Mouse (Mus musculus) heart, embryonic 11.5 days (tissue): ENCODE measurements around the gene Tnr. TPM values are rescaled to one million over a fixed set of nuclear protein-coding genes. Genes with fewer than 3 reads are reported as not detected.

Experiments
- ATAC-seq: fragments of 200-750 bp; cut with Nextera tagmentation; replicated peaks from 2 replicates; pipeline ENCODE4 v1.8.0; 2017; ENCODE audit warnings: moderate library complexity; ENCODE audit not compliant: insufficient number of reproducible peaks, low FRiP score, low TSS enrichment
- H3K27ac ChIP-seq: fragments of 300-500 bp; sonication (generic); 2 replicates; pipeline ENCODE4 v1.5.1; 2014; ENCODE audit warnings: mild to moderate bottlenecking, low read depth, low read length
- H3K27me3 ChIP-seq: fragments of 300-500 bp; sonication (generic); 2 replicates; pipeline ENCODE4 v1.6.1; 2014; ENCODE audit warnings: mild to moderate bottlenecking, low read length, mixed read lengths; ENCODE audit not compliant: control insufficient read depth, insufficient read depth
- H3K36me3 ChIP-seq: fragments of 300-500 bp; sonication (generic); 2 replicates; pipeline ENCODE4 v1.6.1; 2014; ENCODE audit warnings: mild to moderate bottlenecking, low read length, moderate library complexity, mixed read lengths; ENCODE audit not compliant: control insufficient read depth, insufficient read depth
- H3K4me1 ChIP-seq: fragments of 300-500 bp; sonication (generic); 2 replicates; pipeline ENCODE4 v1.6.1; 2014; ENCODE audit warnings: low read length; ENCODE audit not compliant: control insufficient read depth, insufficient read depth
- H3K4me2 ChIP-seq: fragments of 300-500 bp; sonication (generic); 2 replicates; pipeline ENCODE4 v1.6.1; 2014; ENCODE audit warnings: mild to moderate bottlenecking, moderate library complexity
- H3K4me3 ChIP-seq: fragments of 300-500 bp; sonication (generic); 2 replicates; pipeline ENCODE4 v1.5.1; 2014; ENCODE audit warnings: low read depth, low read length
- H3K9ac ChIP-seq: fragments of 300-500 bp; sonication (generic); 2 replicates; pipeline ENCODE4 v1.6.1; 2014; ENCODE audit warnings: mild to moderate bottlenecking, low read depth, low read length, moderate library complexity
- H3K9me3 ChIP-seq: fragments of 300-500 bp; sonication (generic); replicated peaks from 2 replicates; pipeline ENCODE4 v1.6.1; 2016; ENCODE audit warnings: low read length; ENCODE audit not compliant: control insufficient read depth
- WGBS: fragments of 180-500 bp; shearing (Covaris S2); extraction: QIAGEN DNeasy Blood & Tissue Kit; methylation state at CpG from one replicate; pipeline ENCODE4 v1.1.7; 2014; ENCODE audit not compliant: insufficient replicate concordance; 5-methylcytosine and 5-hydroxymethylcytosine counted together
- polyA plus RNA-seq: library from polyadenylated mRNA; unstranded; fragments of >200 nt; fragmentation: Nextera tagmentation; extraction: Ambion mirVana; gene quantifications from 2 replicates; pipeline ENCODE4 v1.2.1, GENCODE M21; 2014

The Tnr gene
- polyA plus RNA-seq, 1 experiment from 2014 or later = 0.33 TPM

DNA sequence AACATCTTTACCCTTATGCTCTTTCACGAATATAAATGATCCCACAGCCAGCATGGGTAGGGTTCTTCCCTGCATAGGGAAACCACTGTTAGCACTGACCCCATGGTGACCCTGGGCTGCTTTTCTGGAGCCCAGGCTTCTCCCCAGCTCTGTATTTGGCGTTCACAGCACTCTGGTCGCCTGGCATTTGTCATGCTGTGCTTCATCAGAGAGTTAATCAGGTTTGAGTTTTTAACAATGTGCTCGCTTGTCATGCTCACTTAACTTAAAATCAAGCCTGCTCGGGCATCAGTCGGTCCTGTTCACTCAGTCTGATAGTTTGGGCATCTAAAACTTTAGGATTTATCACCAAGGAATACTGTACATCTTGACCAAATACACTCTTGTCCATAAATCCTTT, 227.3 kb downstream of the Tnr start:
- no peak overlapping the region for H3K27ac ChIP-seq
- no peak overlapping the region for H3K4me2 ChIP-seq
- H3K4me1 ChIP-seq = no peaks in the 10 kb centered on the region
- H3K9me3 ChIP-seq = no peaks in the 10 kb centered on the region
- 35% methylated on average over 6 of the region's 6 CpGs for WGBS
- H3K36me3 ChIP-seq = no peaks in the 10 kb centered on the region
- no peak overlapping the region for H3K4me3 ChIP-seq
- no peaks in the 10 kb centered on the region for H3K27me3 ChIP-seq
- H3K9ac ChIP-seq = no peak overlapping the region
- ATAC-seq = no peak

DNA sequence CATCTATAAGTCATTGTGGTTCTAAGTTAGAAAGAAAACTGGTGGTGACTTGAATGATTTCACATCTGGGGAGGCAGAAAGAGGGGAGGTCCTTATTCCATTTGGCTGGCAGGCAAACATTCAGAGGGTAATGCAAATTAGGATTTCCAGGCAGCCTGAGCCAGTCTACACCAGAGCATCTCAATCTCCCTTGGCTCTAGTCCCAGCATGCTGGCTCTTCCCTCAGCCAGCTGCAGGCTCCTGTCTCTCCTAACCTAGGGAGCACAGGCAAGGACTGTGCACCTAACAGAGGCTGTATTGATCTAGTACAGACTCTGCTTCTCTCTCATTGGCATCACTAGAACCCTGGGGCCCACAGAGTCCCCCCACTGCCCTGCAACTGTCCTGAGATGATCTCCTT, 237.4 kb downstream of the Tnr start:
- no peak for ATAC-seq

GRCm38 (mm10) chr1:159763901-159764300, 240.3 kb downstream of the Tnr start:
- H3K4me2 ChIP-seq = no peak overlapping the region

More for the DNA sequence above, 237.4 kb downstream of the Tnr start:
- Histone ChIP-seq H3K4me3 (no peak overlapping the region), H3K4me2 (no peak overlapping the region), H3K4me1 (no peaks in the 10 kb centered on the region), H3K36me3 (no peaks in the 10 kb centered on the region), H3K9me3 (no peaks in the 10 kb centered on the region), H3K9ac (no peak overlapping the region), H3K27me3 (no peaks in the 10 kb centered on the region), H3K27ac (no peak overlapping the region)

DNA sequence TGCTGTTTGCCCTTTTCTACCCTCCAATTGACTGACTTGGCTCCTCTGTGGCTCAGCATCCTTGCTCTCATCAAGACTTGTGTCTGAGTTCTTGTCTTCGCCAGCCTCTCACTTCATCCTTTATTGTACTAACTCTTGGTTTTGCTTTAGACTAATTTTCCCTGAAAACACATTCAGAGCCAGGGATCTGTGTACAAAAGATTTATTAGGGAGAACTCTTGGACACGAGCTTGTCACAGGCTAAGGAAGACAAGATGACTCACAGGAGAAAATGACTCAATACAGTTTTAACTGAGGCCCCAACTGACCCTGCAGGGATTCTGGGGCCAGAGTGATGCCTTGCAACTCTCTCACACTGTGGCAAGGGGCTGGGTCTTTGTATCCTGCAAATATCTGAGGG, 241.3 kb downstream of the Tnr start:
- Histone ChIP-seq H3K9ac (no peak overlapping the region), H3K27ac (no peak overlapping the region), H3K4me1 (no peaks in the 10 kb centered on the region), H3K4me3 (no peak overlapping the region), H3K36me3 (no peaks in the 10 kb centered on the region), H3K27me3 (no peaks in the 10 kb centered on the region), H3K4me2 (no peak overlapping the region), H3K9me3 (no peaks in the 10 kb centered on the region)
- 63% methylated on average over 2 of the region's 2 CpGs for WGBS
- no peak for ATAC-seq

More at GRCm38 (mm10) chr1:159763901-159764300, 240.3 kb downstream of the Tnr start:
- 80% methylated on average over 2 of the region's 2 CpGs for WGBS
- H3K9me3 ChIP-seq = no peaks in the 10 kb centered on the region
- no peaks in the 10 kb centered on the region for H3K36me3 ChIP-seq
- no peak overlapping the region for H3K9ac ChIP-seq
- no peak overlapping the region for H3K4me3 ChIP-seq
- no peak for ATAC-seq
- no peaks in the 10 kb centered on the region for H3K4me1 ChIP-seq
- no peak overlapping the region for H3K27ac ChIP-seq
- no peaks in the 10 kb centered on the region for H3K27me3 ChIP-seq

- no peak overlapping the region for H3K27ac ChIP-seq
- no peaks in the 10 kb centered on the region for H3K9me3 ChIP-seq
- H3K9ac ChIP-seq = no peak overlapping the region
- WGBS = 76% methylated on average over 6 of the region's 6 CpGs
- ATAC-seq = no peak
- H3K4me1 ChIP-seq = no peaks in the 10 kb centered on the region
- no peak overlapping the region for H3K4me3 ChIP-seq
- H3K36me3 ChIP-seq = no peaks in the 10 kb centered on the region
- no peak overlapping the region for H3K4me2 ChIP-seq
- H3K27me3 ChIP-seq = no peaks in the 10 kb centered on the region
Observed at GRCm38 (mm10) chr1:159769948-159770347, 246.4 kb downstream of the Tnr start.

DNA sequence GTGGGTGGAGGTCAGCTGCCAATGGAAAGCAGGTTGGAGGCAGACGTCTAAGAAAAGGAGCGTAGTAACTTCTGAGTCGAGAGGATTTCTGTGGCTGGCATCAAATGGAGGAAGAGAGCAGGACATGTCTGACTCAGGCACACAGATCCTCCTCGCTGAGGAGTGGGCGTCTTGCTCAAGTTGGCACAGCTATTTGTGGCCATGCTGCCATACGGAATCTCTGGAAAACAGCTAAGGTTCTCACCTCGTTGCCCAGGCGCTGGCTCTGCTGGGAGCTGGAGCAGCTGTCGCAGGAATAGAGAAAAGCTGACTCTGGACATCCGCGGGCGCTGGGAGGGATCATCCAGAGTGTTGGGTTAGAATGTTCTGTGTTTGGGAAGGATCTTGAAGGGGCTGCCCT, 250.1 kb downstream of the Tnr start:
- Histone ChIP-seq H3K4me1 (no peaks in the 10 kb centered on the region), H3K27me3 (no peaks in the 10 kb centered on the region), H3K4me3 (no peak overlapping the region), H3K4me2 (no peak overlapping the region), H3K36me3 (no peaks in the 10 kb centered on the region), H3K27ac (no peak overlapping the region), H3K9ac (no peak overlapping the region), H3K9me3 (no peaks in the 10 kb centered on the region)
- no peak for ATAC-seq
- WGBS = 69% methylated on average over 12 of the region's 12 CpGs

DNA sequence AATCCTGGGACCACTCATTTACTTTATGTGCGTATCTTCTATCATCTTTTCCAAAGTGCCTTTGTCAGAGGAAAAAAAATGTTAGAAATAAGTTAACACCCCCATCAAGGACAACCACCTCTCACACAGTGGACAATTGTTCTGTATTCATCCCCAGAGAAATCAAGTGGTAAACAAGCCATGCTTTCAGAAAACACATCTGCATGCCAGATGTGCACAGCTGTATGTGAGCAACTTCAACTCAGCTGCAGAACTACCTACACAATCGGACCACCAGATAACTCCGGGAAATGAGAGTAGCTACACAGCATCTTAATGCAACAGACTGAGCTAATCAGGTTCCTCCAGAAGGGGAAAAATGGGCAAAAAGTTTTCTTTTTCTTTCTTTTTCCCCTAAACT, 251.6 kb downstream of the Tnr start:
- ATAC-seq = no peak
- H3K4me3 ChIP-seq = no peak overlapping the region
- H3K9me3 ChIP-seq = no peaks in the 10 kb centered on the region
- no peaks in the 10 kb centered on the region for H3K4me1 ChIP-seq
- no peak overlapping the region for H3K4me2 ChIP-seq
- no peaks in the 10 kb centered on the region for H3K27me3 ChIP-seq
- no peak overlapping the region for H3K27ac ChIP-seq
- H3K36me3 ChIP-seq = no peaks in the 10 kb centered on the region
- WGBS = 75% methylated on average over 3 of the region's 3 CpGs
- H3K9ac ChIP-seq = no peak overlapping the region

DNA sequence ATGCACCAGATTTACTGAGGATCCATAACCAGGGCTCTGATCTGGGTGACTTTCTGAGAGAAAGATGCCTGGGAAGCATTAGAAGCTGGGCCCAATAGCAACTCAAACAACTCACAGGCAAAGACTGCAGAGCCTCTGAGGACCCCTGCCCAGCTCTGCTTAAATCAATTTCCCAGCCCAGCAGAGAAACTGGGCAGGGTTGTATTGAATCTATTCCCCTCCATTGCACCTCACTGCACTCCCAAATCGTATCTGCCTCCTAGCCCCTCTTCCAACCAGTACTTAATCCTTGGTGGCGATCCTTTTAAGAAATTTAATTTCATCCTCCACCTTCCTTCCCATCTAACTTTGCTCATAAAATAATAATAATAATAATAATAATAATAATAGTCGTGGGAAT, 253.5 kb downstream of the Tnr start:
- WGBS = 66% methylated on average over 3 of the region's 3 CpGs
- Histone ChIP-seq H3K36me3 (no peaks in the 10 kb centered on the region), H3K27me3 (no peaks in the 10 kb centered on the region), H3K27ac (no peak overlapping the region), H3K9me3 (no peaks in the 10 kb centered on the region), H3K4me1 (no peaks in the 10 kb centered on the region), H3K4me2 (no peak overlapping the region), H3K4me3 (no peak overlapping the region), H3K9ac (no peak overlapping the region)
- no peak for ATAC-seq

DNA sequence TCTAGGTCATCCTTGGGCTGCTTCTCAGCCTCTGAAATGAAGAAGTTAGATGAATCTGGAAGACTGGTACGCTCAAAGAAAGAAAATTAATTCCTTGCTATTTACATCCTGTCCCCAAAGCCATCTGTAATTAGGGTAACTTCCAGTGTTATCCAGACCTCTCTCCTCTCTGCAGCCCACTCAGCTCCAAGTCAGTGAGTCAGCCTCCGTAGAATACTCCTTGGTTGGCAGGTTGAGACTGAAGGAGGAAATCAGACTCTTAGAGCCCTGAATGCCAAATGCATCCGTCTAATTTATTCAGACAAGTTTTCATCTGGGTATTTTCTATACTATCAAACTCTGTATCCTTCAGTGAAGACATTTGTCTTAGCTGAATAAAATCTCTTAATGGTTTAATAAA, 255.9 kb downstream of the Tnr start:
- Histone ChIP-seq H3K4me3 (no peak overlapping the region), H3K4me2 (no peak overlapping the region), H3K9ac (no peak overlapping the region), H3K9me3 (no peaks in the 10 kb centered on the region), H3K27ac (no peak overlapping the region), H3K27me3 (no peaks in the 10 kb centered on the region), H3K4me1 (no peaks in the 10 kb centered on the region), H3K36me3 (no peaks in the 10 kb centered on the region)
- 84% methylated on average over 3 of the region's 3 CpGs for WGBS
- ATAC-seq = no peak
